Mouse (Mus musculus) ES-E14 (cell line): Measurements from ENCODE around the gene Tcf19. TPM values are rescaled to one million over a fixed set of nuclear protein-coding genes. Genes with fewer than 3 reads are reported as not detected.

Experiments
- DNase-seq: peaks from one replicate; pipeline ENCODE4 v3.0.0-alpha.2; 2013; ENCODE audit warnings: low read depth, low spot score
- H3K27ac ChIP-seq: 2 replicates; pipeline ENCODE4 v1.5.1; 2012; ENCODE audit warnings: low read depth, mild to moderate bottlenecking, low read length, moderate library complexity, mixed read lengths; ENCODE audit not compliant: poor library complexity, insufficient read depth, severe bottlenecking
- H3K36me3 ChIP-seq: 2 replicates; pipeline ENCODE4 v1.6.1; 2012; ENCODE audit warnings: mild to moderate bottlenecking, low read length, moderate library complexity, mixed read lengths; ENCODE audit not compliant: control insufficient read depth, poor library complexity, insufficient read depth, severe bottlenecking
- H3K4me1 ChIP-seq, 2 experiments: fragments of 150-350 bp in 1 of 2; sonication (generic) in 1 of 2; 2 replicates each; pipeline ENCODE4 v1.6.1; 2012; ENCODE audit warnings: low read length in 2 of 2, mild to moderate bottlenecking in 1 of 2, mixed read lengths in 1 of 2; ENCODE audit not compliant: control insufficient read depth in 2 of 2, insufficient read depth in 2 of 2, poor library complexity in 1 of 2
- H3K4me3 ChIP-seq, 2 experiments: fragments of 150-350 bp in 1 of 2; sonication (generic) in 1 of 2; 2 replicates each; pipeline ENCODE4 v1.5.1; 2012; ENCODE audit warnings: low read length in 2 of 2, low read depth in 1 of 2, mild to moderate bottlenecking in 1 of 2, mixed read lengths in 1 of 2; ENCODE audit not compliant: insufficient read depth in 1 of 2, poor library complexity in 1 of 2, severe bottlenecking in 1 of 2
- H3K9ac ChIP-seq: 2 replicates; pipeline ENCODE4 v1.6.1; 2012; ENCODE audit warnings: low read depth, mild to moderate bottlenecking, low read length, mixed read lengths; ENCODE audit not compliant: poor library complexity, insufficient read depth, severe bottlenecking
- H3K9me3 ChIP-seq: fragments of 150-350 bp; sonication (generic); 2 replicates; pipeline ENCODE4 v1.6.1; 2012; ENCODE audit warnings: low read depth, mild to moderate bottlenecking, low read length; ENCODE audit not compliant: control insufficient read depth, insufficient read depth
- CHD2 ChIP-seq: IDR thresholded peaks from 2 replicates; pipeline ENCODE4 v1.6.1; 2014; ENCODE audit warnings: mild to moderate bottlenecking, low read depth, low read length, inconsistent platforms
- HCFC1 ChIP-seq: IDR thresholded peaks from 2 replicates; pipeline ENCODE4 v1.6.1; 2012; ENCODE audit warnings: low read length, inconsistent platforms, borderline replicate concordance; ENCODE audit not compliant: insufficient read depth
- MAFK ChIP-seq: IDR thresholded peaks from 2 replicates; pipeline ENCODE4 v1.6.1; 2014; ENCODE audit warnings: mild to moderate bottlenecking, low read depth, low read length, inconsistent platforms; ENCODE audit not compliant: insufficient read depth
- ZC3H11A ChIP-seq: IDR thresholded peaks from 2 replicates; pipeline ENCODE4 v1.6.1; 2012; ENCODE audit warnings: low read depth, mild to moderate bottlenecking, inconsistent platforms, low read length, borderline replicate concordance
- ZNF384 ChIP-seq: IDR thresholded peaks from 2 replicates; pipeline ENCODE4 v1.6.1; 2012; ENCODE audit warnings: low read depth, low read length, inconsistent platforms
- in situ Hi-C, 2 experiments: fragments of 600-800 bp; cut with MboI; formaldehyde crosslinking; loops; one replicate each; pipeline ENCODE4 v1.15.1; 2025; ENCODE audit warnings: low sequenced_read_pairs in 2 of 2, inconsistent platforms in 1 of 2; ENCODE audit not compliant: unreplicated experiment in 2 of 2
- total RNA-seq: library from RNA; depleted of rRNA; stranded (reverse); fragments of 300-350 nt; gene quantifications from 2 replicates; pipeline ENCODE4 v1.2.3, GENCODE M21; 2012; rRNA removed

Gene Tcf19
- 7.6 and 10.5 TPM in 2 replicates for total RNA-seq

DNA sequence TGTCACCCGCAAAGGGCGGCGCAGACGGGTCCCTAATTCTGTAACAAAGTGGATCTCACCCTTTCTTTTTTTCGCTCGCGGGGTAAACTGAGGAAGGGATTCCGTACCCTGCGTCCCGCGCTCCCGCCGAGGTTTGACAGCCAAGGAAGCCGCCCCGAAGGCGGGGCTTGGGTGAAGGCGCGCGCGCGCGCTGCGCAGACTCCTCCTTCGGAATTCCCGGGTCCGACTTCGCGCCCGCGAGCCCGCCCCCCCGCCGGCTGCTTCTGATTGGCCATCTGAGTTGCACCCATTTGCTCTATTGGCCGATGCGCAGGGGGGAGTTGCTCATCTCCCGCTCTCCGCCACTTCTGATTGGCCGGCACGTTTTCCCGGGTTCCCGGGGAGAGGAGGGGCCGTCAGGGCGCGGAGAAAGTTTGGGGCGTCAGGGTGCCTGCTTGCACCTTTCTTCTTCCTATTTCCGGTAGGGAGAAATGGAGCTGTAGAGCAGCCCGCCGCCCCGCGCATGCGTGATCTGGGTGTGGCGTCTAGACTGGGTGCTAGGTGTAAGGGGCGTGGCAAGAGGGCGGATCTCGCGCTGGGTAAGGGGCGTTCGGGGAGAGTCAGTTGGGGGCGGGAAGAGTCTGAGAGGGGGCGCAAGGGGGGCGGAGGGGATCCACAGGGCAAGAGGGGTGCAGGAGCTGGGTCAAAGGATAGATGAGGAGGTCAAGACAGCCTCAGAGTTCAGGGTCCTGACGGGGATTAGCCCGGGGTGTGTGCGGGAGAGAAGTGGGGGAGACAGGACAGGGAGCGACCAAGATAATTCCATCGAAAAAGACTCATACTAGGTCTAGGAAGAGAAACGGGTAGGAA lies at the start of gene Tcf19, which contains the start of gene Cchcr1:
Gene Tcf19 (minus strand): TSS at position 173 of the 849 bp plus-strand sequence.
Gene Cchcr1 (plus strand): TSS at position 449 of the 849 bp plus-strand sequence.
- Histone ChIP-seq H3K36me3 (peaks cover 18% of the 10 kb centered on the region), H3K9me3 (no peaks in the 10 kb centered on the region), H3K4me3 (peak within 1 kb of the TSS; percentile 65 to 66), H3K9ac (peak within 1 kb of the TSS; percentile 68), H3K4me1 (peaks cover 5 to 12% of the 10 kb centered on the region in 2 experiments; a peak in 2 of 4 replicates), H3K27ac (peak within 1 kb of the TSS; percentile 57)
- in situ Hi-C loops = no loop called here
- TF ChIP-seq MAFK (no peak), HCFC1 (no peak), ZC3H11A (no peak), ZNF384 (no peak), CHD2 (peak; percentile 87)
- peak; percentile 94 for DNase-seq

GRCm38 (mm10) chr17:35558216-35558615 lies 41.6 kb upstream of the Tcf19 start:
- H3K9me3 ChIP-seq = no peaks in the 10 kb centered on the region
- in situ Hi-C loops = no loop called here
- H3K4me1 ChIP-seq = peaks cover 0 to 21% of the 10 kb centered on the region in 2 experiments; a peak in 1 of 4 replicates
- H3K36me3 ChIP-seq = no peaks in the 10 kb centered on the region
- H3K4me3 ChIP-seq = no peak overlapping the region
- no peak overlapping the region for H3K9ac ChIP-seq
- H3K27ac ChIP-seq = no peak overlapping the region
- TF ChIP-seq HCFC1 (no peak), MAFK (no peak), CHD2 (no peak), ZNF384 (no peak), ZC3H11A (no peak)
- no peak for DNase-seq

DNA sequence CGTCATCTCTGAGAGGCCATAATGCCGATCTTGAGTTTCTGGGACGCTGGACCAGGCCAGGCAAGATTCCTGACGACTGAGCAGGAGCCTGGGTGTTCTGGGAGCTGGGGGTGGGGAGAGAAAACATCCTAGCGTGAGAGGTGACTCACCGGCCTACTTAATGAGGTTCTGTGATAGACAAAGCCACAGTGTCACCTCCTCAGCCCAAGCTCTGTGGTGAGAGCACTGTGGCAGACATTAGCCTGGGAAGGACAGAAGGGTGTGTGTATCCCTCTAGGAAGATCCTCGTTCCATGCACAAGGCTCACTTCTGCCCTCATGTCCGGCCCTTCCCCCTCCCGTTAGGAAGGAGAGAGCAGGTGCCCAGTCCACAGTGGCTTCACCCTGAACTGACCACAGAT lies 40.7 kb upstream of the Tcf19 start:
- H3K4me1 ChIP-seq = peaks cover 0 to 21% of the 10 kb centered on the region in 2 experiments; a peak in 1 of 4 replicates
- no peak overlapping the region for H3K9ac ChIP-seq
- no peaks in the 10 kb centered on the region for H3K9me3 ChIP-seq
- no peak overlapping the region for H3K27ac ChIP-seq
- TF ChIP-seq MAFK (no peak), ZNF384 (no peak), CHD2 (no peak), HCFC1 (no peak), ZC3H11A (no peak)
- no peaks in the 10 kb centered on the region for H3K36me3 ChIP-seq
- no peak overlapping the region for H3K4me3 ChIP-seq
- in situ Hi-C loops = no loop called here
- DNase-seq = no peak

- H3K9ac ChIP-seq = no peak overlapping the region
- H3K27ac ChIP-seq = no peak overlapping the region
- TF ChIP-seq ZNF384 (peak; percentile 89), CHD2 (no peak)
- peaks cover 0 to 21% of the 10 kb centered on the region in 2 experiments; a peak in 1 of 4 replicates for H3K4me1 ChIP-seq
- H3K4me3 ChIP-seq = no peak overlapping the region
- H3K9me3 ChIP-seq = no peaks in the 10 kb centered on the region
- no peak for DNase-seq
- H3K36me3 ChIP-seq = no peaks in the 10 kb centered on the region
- in situ Hi-C loops = no loop called here
Observed at GRCm38 (mm10) chr17:35556812-35557211, 40.2 kb upstream of the Tcf19 start.
